Mouse (Mus musculus): Measurements from ENCODE around the gene Klhdc4.

The Klhdc4 gene

GRCm38 (mm10) chr8:121850018-121850417 lies 20.6 kb upstream of the Klhdc4 start:
- DNase-seq (ENCODE audit: low spot score) = peak; percentile 84

- peak; percentile 33 for DNase-seq (ENCODE audit: low spot score)
Measured at GRCm38 (mm10) chr8:121849303-121849702, 19.9 kb upstream of the Klhdc4 start.

- DNase-seq (ENCODE audit: low spot score) = peak; percentile 36
Measured at GRCm38 (mm10) chr8:121848495-121848894, 19.1 kb upstream of the Klhdc4 start.

- peak; percentile 33 for DNase-seq (ENCODE audit: low spot score)
Measured at GRCm38 (mm10) chr8:121847987-121848386, 18.6 kb upstream of the Klhdc4 start.

- DNase-seq (ENCODE audit: low spot score) = peak; percentile 36
Measured at GRCm38 (mm10) chr8:121847261-121847822, 18.0 kb upstream of the Klhdc4 start.

- DNase-seq (ENCODE audit: low spot score) = no peak
Measured at GRCm38 (mm10) chr8:121846815-121847214, 17.4 kb upstream of the Klhdc4 start.

- DNase-seq (ENCODE audit: low spot score) = peak; percentile 37
Measured at GRCm38 (mm10) chr8:121844765-121845164, 15.4 kb upstream of the Klhdc4 start.

- no peak for DNase-seq (ENCODE audit: low spot score)
Measured at GRCm38 (mm10) chr8:121843184-121843733, 13.9 kb upstream of the Klhdc4 start.

GRCm38 (mm10) chr8:121842064-121842955 lies 12.9 kb upstream of the Klhdc4 start:
- peak; percentile 38 for DNase-seq (ENCODE audit: low spot score)

GRCm38 (mm10) chr8:121841242-121841641 lies 11.9 kb upstream of the Klhdc4 start:
- DNase-seq (ENCODE audit: low spot score) = peak; percentile 85

- peak; percentile 84 for DNase-seq (ENCODE audit: low spot score)
Measured at GRCm38 (mm10) chr8:121832503-121832902, 3.1 kb upstream of the Klhdc4 start.

GRCm38 (mm10) chr8:121832061-121832460 lies 2.7 kb upstream of the Klhdc4 start:
- peak; percentile 22 for DNase-seq (ENCODE audit: low spot score)

- DNase-seq (ENCODE audit: low spot score) = peak; percentile 77
Measured at GRCm38 (mm10) chr8:121829777-121830362, 501 bp upstream of the Klhdc4 start.

GRCm38 (mm10) chr8:121828376-121829023 lies 869 bp downstream of the Klhdc4 start:
- DNase-seq (ENCODE audit: low spot score) = peak; percentile 35

- DNase-seq (ENCODE audit: low spot score) = peak; percentile 29
Measured at GRCm38 (mm10) chr8:121827726-121828125, 1.6 kb downstream of the Klhdc4 start.

- DNase-seq (ENCODE audit: low spot score) = no peak
Measured at GRCm38 (mm10) chr8:121821770-121822169, 7.6 kb downstream of the Klhdc4 start.

- peak; percentile 37 for DNase-seq (ENCODE audit: low spot score)
Measured at GRCm38 (mm10) chr8:121821320-121821719, 8.0 kb downstream of the Klhdc4 start.

- DNase-seq (ENCODE audit: low spot score) = no peak
Measured at GRCm38 (mm10) chr8:121820840-121821239, 8.5 kb downstream of the Klhdc4 start.

GRCm38 (mm10) chr8:121818226-121818625 lies 11.1 kb downstream of the Klhdc4 start:
- no peak for DNase-seq (ENCODE audit: low spot score)

GRCm38 (mm10) chr8:121811931-121812570 lies 17.3 kb downstream of the Klhdc4 start:
- DNase-seq (ENCODE audit: low spot score) = no peak

GRCm38 (mm10) chr8:121811502-121811901 lies 17.9 kb downstream of the Klhdc4 start:
- no peak for DNase-seq (ENCODE audit: low spot score)

Measured in testis, postnatal 10 days (tissue).